Mouse (Mus musculus) stomach, postnatal 0 days (tissue): ENCODE measurements around the gene Ptpn13. TPM values are rescaled to one million over a fixed set of nuclear protein-coding genes. Genes with fewer than 3 reads are reported as not detected.

ENCODE experiments used
- ATAC-seq: fragments of 200-750 bp; cut with Nextera tagmentation; 2 replicates; pipeline ENCODE4 v1.8.0; 2017; ENCODE audit not compliant: low FRiP score, low TSS enrichment
- DNase-seq: peaks from one replicate; pipeline ENCODE4 v3.0.0-alpha.2; 2016; ENCODE audit warnings: low spot score
- H3K27ac ChIP-seq: fragments of 300-500 bp; sonication (generic); replicated peaks from 2 replicates; pipeline ENCODE4 v1.5.1; 2014; ENCODE audit warnings: mild to moderate bottlenecking, control low read depth
- H3K27me3 ChIP-seq: fragments of 300-500 bp; sonication (generic); 2 replicates; pipeline ENCODE4 v1.6.1; 2014; ENCODE audit warnings: low read length; ENCODE audit not compliant: control insufficient read depth, insufficient read depth
- H3K36me3 ChIP-seq: fragments of 300-500 bp; sonication (generic); 2 replicates; pipeline ENCODE4 v1.6.1; 2014; ENCODE audit warnings: low read length, mixed read lengths; ENCODE audit not compliant: control insufficient read depth, insufficient read depth
- H3K4me1 ChIP-seq: fragments of 300-500 bp; sonication (generic); replicated peaks from 2 replicates; pipeline ENCODE4 v1.6.1; 2014; ENCODE audit warnings: antibody characterized with exemption; ENCODE audit not compliant: control insufficient read depth, insufficient read depth
- H3K4me2 ChIP-seq: fragments of 300-500 bp; sonication (generic); replicated peaks from 2 replicates; pipeline ENCODE4 v1.6.1; 2014; ENCODE audit warnings: low read depth, mild to moderate bottlenecking, control low read depth, moderate library complexity
- H3K4me3 ChIP-seq: fragments of 300-500 bp; sonication (generic); 2 replicates; pipeline ENCODE4 v1.5.1; 2014; ENCODE audit warnings: low read depth, low read length, control low read depth
- H3K9ac ChIP-seq: fragments of 300-500 bp; sonication (generic); 2 replicates; pipeline ENCODE4 v1.6.1; 2014; ENCODE audit warnings: mild to moderate bottlenecking, low read length, control low read depth, mixed read lengths
- H3K9me3 ChIP-seq: fragments of 300-500 bp; sonication (generic); 2 replicates; pipeline ENCODE4 v1.6.1; 2016; ENCODE audit warnings: low read length; ENCODE audit not compliant: control insufficient read depth
- CTCF ChIP-seq: IDR thresholded peaks from 2 replicates; pipeline ENCODE4 v1.5.1; 2016; ENCODE audit warnings: antibody characterized with exemption, low read depth, mild to moderate bottlenecking, moderate library complexity
- EP300 ChIP-seq: optimal IDR thresholded peaks from 2 replicates; pipeline ENCODE3; 2016; ENCODE audit warnings: antibody characterized with exemption
- WGBS: fragments of 180-500 bp; shearing (Covaris S2); extraction: QIAGEN DNeasy Blood & Tissue Kit; methylation state at CpG from one replicate; pipeline ENCODE4 v1.1.7; 2014; 5-methylcytosine and 5-hydroxymethylcytosine counted together
- polyA plus RNA-seq: library from polyadenylated mRNA; unstranded; fragments of >200 nt; fragmentation: Nextera tagmentation; extraction: Ambion mirVana; gene quantifications from 2 replicates; pipeline ENCODE4 v1.2.1, GENCODE M21; 2015

Ptpn13 gene
- polyA plus RNA-seq, 1 experiment from 2014 or later = 7.6 TPM

DNA sequence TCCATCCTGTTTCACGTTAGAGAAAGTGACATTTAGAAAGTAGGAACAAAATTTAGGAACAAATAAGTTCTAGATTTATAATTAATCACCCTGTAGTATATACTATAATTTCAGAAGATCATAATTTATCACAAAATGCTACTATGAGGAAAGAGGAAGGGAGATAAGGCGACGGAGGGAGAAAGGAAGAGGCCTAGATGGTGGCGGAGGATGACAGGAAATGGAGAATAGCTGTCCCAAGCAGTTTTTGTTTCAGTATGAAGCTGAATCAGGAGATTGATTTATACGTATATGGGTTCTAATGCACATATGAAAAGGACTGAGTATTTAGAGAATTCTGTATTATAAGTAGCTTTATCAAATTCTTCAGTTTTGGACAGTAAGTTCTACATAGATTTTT, 47.7 kb downstream of the Ptpn13 start:
- no peak overlapping the region for H3K4me3 ChIP-seq
- WGBS = 68% methylated on average over 5 of the region's 5 CpGs
- DNase-seq (no peak), ATAC-seq (no peak)
- H3K9me3 ChIP-seq = no peaks in the 10 kb centered on the region
- no peak overlapping the region for H3K4me2 ChIP-seq
- H3K9ac ChIP-seq = no peak overlapping the region
- no peak overlapping the region for H3K27ac ChIP-seq
- no peaks in the 10 kb centered on the region for H3K4me1 ChIP-seq
- H3K27me3 ChIP-seq = no peaks in the 10 kb centered on the region
- no peaks in the 10 kb centered on the region for H3K36me3 ChIP-seq
- no peak for TF ChIP-seq CTCF
- TF ChIP-seq EP300 = no peak

DNA sequence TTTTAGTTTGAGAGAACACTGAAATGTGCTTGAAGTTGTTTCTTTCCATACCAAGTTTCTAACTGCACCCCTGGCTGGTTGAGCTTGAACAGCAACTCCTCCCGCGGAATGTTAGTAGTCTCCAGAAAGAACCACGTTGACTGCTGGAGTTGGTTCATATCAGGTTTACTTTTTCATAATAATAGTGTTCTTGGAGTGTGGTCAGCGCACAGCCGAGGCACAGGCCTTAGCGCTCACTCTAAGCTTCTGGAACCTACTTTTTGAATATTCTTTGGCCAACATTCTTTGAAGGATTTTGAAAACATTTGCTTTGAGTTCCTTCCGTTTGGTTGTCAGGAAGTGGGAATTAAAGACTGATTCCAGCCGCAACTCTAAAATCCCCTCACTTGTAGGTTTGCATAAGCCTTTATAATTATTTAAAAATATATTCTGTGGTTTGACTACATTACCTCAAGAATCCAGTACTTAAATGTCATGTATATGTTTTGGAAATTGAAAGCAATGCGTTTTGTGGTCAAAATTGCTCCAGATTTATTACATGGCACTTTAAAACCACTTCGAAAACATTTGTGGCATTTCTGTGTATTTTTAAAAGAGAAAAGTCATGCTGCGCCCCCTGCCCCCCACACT, 48.6 kb downstream of the Ptpn13 start:
- no peak for ATAC-seq

DNA sequence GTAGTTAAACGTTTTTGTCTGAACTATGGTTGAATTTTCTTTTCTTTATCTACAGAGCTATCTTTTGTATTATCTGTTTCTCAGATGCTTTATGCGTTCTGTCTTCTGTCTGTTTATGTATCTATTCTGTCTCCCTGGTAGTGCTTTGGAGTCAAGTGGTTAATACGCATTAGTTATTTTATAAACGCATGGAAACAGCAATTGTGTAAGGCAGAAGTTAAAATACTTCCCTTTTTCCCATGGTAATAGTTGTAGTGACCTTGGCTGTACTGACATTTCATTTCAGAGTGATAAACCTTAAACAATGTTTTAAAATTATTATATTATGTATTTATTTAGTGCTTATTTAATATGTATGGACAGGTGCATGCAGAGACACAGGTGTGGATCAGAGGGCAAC, 49.3 kb downstream of the Ptpn13 start:
- Histone ChIP-seq H3K4me3 (no peak overlapping the region), H3K9ac (no peak overlapping the region), H3K9me3 (no peaks in the 10 kb centered on the region), H3K4me2 (no peak overlapping the region), H3K36me3 (no peaks in the 10 kb centered on the region), H3K27me3 (no peaks in the 10 kb centered on the region), H3K4me1 (no peaks in the 10 kb centered on the region), H3K27ac (no peak overlapping the region)
- DNase-seq = no peak
- no peak for TF ChIP-seq CTCF
- TF ChIP-seq EP300 = no peak
- WGBS = 81% methylated on average over 4 of the region's 4 CpGs
- ATAC-seq = no peak

More for the DNA sequence above, 48.6 kb downstream of the Ptpn13 start:
- Histone ChIP-seq H3K27me3 (no peaks in the 10 kb centered on the region), H3K4me2 (no peak overlapping the region), H3K27ac (no peak overlapping the region), H3K9ac (no peak overlapping the region), H3K9me3 (no peaks in the 10 kb centered on the region), H3K4me1 (no peaks in the 10 kb centered on the region), H3K36me3 (no peaks in the 10 kb centered on the region), H3K4me3 (no peak overlapping the region)
- no peak for TF ChIP-seq CTCF
- TF ChIP-seq EP300 = no peak
- 60% methylated on average over 11 of the region's 11 CpGs for WGBS
- DNase-seq = no peak

DNA sequence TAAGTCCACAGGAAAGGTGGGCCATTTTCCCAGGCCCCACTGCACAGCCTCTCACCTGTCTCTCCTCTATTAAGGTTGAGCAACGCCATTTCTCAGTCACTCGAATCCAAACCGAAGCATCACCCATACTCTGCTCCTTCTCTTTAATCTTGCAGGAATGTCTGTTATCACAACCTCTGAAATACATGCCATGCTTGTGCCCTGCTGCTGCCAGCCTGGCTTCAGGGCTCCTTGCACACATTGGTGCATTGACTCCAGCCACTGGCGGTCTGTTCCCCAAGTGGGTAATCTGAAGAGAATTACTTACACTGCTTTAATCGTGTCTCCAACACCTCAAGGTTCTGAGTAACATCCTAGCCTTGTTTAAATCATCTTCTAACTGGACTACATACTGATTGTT, 50.5 kb downstream of the Ptpn13 start:
- H3K9ac ChIP-seq = no peak overlapping the region
- WGBS = 82% methylated on average over 5 of the region's 5 CpGs
- ATAC-seq = no peak
- H3K4me1 ChIP-seq = no peaks in the 10 kb centered on the region
- H3K27ac ChIP-seq = no peak overlapping the region
- no peak for TF ChIP-seq EP300
- no peak for TF ChIP-seq CTCF
- no peak overlapping the region for H3K4me2 ChIP-seq
- H3K27me3 ChIP-seq = no peaks in the 10 kb centered on the region
- no peak overlapping the region for H3K4me3 ChIP-seq
- no peak for DNase-seq
- no peaks in the 10 kb centered on the region for H3K36me3 ChIP-seq
- H3K9me3 ChIP-seq = no peaks in the 10 kb centered on the region

DNA sequence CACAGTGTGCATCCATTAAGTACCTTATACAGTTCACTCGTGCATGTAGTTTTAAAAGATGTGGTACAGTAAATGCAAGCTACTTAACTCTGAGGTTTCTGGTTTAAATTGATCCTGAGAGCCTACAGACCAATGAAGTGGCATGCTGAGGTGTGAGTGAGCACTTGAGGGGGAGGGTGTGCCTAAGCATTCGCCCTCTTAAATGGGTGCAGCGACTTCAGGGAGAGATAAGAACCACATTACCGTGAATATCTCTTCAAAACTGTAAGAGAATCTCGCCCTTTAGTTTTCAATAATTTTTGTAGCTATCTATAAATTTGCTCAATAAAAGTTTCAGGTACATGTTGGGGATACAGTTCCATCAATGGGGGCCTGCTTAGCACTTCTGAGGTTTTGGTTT, 54.5 kb downstream of the Ptpn13 start:
- Histone ChIP-seq H3K4me3 (no peak overlapping the region), H3K27me3 (no peaks in the 10 kb centered on the region), H3K4me2 (no peak overlapping the region), H3K36me3 (0 out of 2 replicates have a peak, but pooled peaks cover 3% of the 10 kb centered on the region), H3K9me3 (no peaks in the 10 kb centered on the region), H3K27ac (no peak overlapping the region), H3K9ac (no peak overlapping the region), H3K4me1 (no peaks in the 10 kb centered on the region)
- TF ChIP-seq EP300 = no peak
- no peak for DNase-seq
- no peak for ATAC-seq
- 93% methylated on average over 5 of the region's 5 CpGs for WGBS

DNA sequence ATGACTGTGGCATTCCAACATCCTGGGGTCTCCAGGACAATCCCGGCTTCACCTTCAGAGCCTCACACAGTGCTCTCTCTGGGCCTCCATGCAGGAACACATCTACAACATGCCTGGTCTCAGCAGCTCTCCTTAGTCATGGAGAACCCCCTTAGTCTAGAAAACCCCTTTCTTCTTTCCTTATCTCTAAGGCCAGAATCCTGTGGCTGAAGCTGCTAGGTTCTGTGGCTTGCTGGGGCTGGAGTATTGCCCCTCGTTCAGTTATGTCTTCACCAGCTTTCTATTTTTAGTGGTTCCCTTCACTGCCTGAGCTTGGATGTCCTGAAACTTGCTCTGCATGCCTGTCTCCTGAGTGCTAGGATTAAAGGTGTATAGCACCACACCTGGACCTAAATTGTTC, 56.2 kb downstream of the Ptpn13 start:
- Histone ChIP-seq H3K27me3 (no peaks in the 10 kb centered on the region), H3K27ac (no peak overlapping the region), H3K9me3 (no peaks in the 10 kb centered on the region), H3K4me3 (no peak overlapping the region), H3K9ac (no peak overlapping the region), H3K4me2 (no peak overlapping the region), H3K4me1 (no peaks in the 10 kb centered on the region), H3K36me3 (0 out of 2 replicates have a peak, but pooled peaks cover 3% of the 10 kb centered on the region)
- 81% methylated on average over 2 of the region's 2 CpGs for WGBS
- ATAC-seq (no peak), DNase-seq (no peak)
- TF ChIP-seq CTCF = no peak
- no peak for TF ChIP-seq EP300
